Mouse (Mus musculus) lung, adult 2 months (tissue): ENCODE measurements around the gene Galr3.

Source experiments
- CTCF ChIP-seq: fragments of 200-500 bp; IDR thresholded peaks from 2 replicates; pipeline ENCODE4 v1.5.1; 2011; ENCODE audit warnings: mild to moderate bottlenecking, low read length, control low read depth; ENCODE audit not compliant: insufficient read depth
- POLR2A ChIP-seq: fragments of 200-500 bp; IDR thresholded peaks from 2 replicates; pipeline ENCODE4 v1.6.1; 2011; ENCODE audit warnings: low read depth, mild to moderate bottlenecking, control low read depth, low read length, borderline replicate concordance; ENCODE audit errors: extremely low read depth

GRCm38 (mm10) chr15:79048186-79048585 is 6.5 kb downstream of the Galr3 start:
- TF ChIP-seq CTCF: no peak
- no peak for TF ChIP-seq POLR2A
